Mouse (Mus musculus) lung, embryonic 14.5 days (tissue): Measurements from ENCODE around the gene Sspo. TPM values are rescaled to one million over a fixed set of nuclear protein-coding genes. Genes with fewer than 3 reads are reported as not detected.
"Not testable (repeated sequence)": the region's sequence is repeated elsewhere in the genome, so short reads cannot be mapped to it uniquely, and the experiment has no call there.

Experiments used
- ATAC-seq: fragments of 200-750 bp; cut with Nextera tagmentation; 2 replicates; pipeline ENCODE4 v1.8.0; 2017; ENCODE audit warnings: mild to moderate bottlenecking, moderate TSS enrichment, moderate library complexity; ENCODE audit not compliant: insufficient read depth
- DNase-seq: peaks from one replicate; pipeline ENCODE4 v3.0.0-alpha.2; 2015
- H3K27ac ChIP-seq: fragments of 300-500 bp; sonication (generic); 2 replicates; pipeline ENCODE4 v1.5.1; 2014; ENCODE audit warnings: low read depth, mild to moderate bottlenecking, moderate library complexity
- H3K27me3 ChIP-seq: fragments of 300-500 bp; sonication (generic); 2 replicates; pipeline ENCODE4 v1.6.1; 2014; ENCODE audit warnings: low read length, control low read depth; ENCODE audit not compliant: insufficient read depth
- H3K36me3 ChIP-seq: fragments of 300-500 bp; sonication (generic); 2 replicates; pipeline ENCODE4 v1.6.1; 2014; ENCODE audit warnings: control low read depth; ENCODE audit not compliant: insufficient read depth
- H3K4me1 ChIP-seq: fragments of 300-500 bp; sonication (generic); 2 replicates; pipeline ENCODE4 v1.6.1; 2014; ENCODE audit warnings: antibody characterized with exemption, control low read depth; ENCODE audit not compliant: insufficient read depth
- H3K4me2 ChIP-seq: fragments of 300-500 bp; sonication (generic); 2 replicates; pipeline ENCODE4 v1.6.1; 2014; ENCODE audit warnings: mild to moderate bottlenecking
- H3K4me3 ChIP-seq: fragments of 300-500 bp; sonication (generic); 2 replicates; pipeline ENCODE4 v1.5.1; 2014; ENCODE audit warnings: low read depth, low read length
- H3K9ac ChIP-seq: fragments of 300-500 bp; sonication (generic); 2 replicates; pipeline ENCODE4 v1.6.1; 2014
- H3K9me3 ChIP-seq: fragments of 300-500 bp; sonication (generic); 2 replicates; pipeline ENCODE4 v1.6.1; 2016; ENCODE audit warnings: low read depth, low read length, control low read depth
- CTCF ChIP-seq: IDR thresholded peaks from 2 replicates; pipeline ENCODE4 v1.5.1; 2016; ENCODE audit warnings: antibody characterized with exemption, low read depth
- WGBS: fragments of 180-500 bp; shearing (Covaris S2); extraction: QIAGEN DNeasy Blood & Tissue Kit; methylation state at CpG from one replicate; pipeline ENCODE4 v1.1.7; 2014; 5-methylcytosine and 5-hydroxymethylcytosine counted together
- polyA plus RNA-seq: library from polyadenylated mRNA; unstranded; fragments of >200 nt; fragmentation: Nextera tagmentation; extraction: Ambion mirVana; gene quantifications from 2 replicates; pipeline ENCODE4 v1.2.1, GENCODE M21; 2014

The Sspo gene
- polyA plus RNA-seq, 1 experiment from 2014 or later: 0.11 TPM

DNA sequence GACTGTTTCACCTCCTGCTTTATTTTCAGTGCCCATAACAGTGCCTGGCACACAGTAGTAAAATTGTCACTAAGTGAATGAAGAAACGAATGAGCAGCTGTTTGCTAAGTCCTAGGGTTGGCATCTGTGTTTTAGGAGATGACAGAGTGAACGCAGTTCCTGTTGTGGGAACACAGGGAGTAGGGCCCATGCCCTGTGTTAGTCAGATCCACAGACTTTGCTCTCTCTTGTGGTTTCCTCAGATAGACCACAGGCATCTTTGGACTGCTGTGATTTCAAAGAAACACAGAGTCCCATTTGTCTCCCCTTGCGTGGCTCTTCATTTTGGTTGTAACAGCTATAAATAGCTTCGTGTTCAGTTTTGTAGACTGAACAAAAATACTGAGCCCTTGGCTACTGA lies 62.4 kb downstream of the Sspo start:
- H3K9ac ChIP-seq: no peak overlapping the region
- 73% methylated on average over 4 of the region's 4 CpGs for WGBS
- H3K4me1 ChIP-seq: no peaks in the 10 kb centered on the region
- H3K9me3 ChIP-seq: no peaks in the 10 kb centered on the region
- no peak overlapping the region for H3K4me3 ChIP-seq
- no peak overlapping the region for H3K27ac ChIP-seq
- TF ChIP-seq CTCF: no peak
- no peak for DNase-seq
- ATAC-seq: no peak
- H3K4me2 ChIP-seq: no peak overlapping the region
- H3K36me3 ChIP-seq: peaks cover 36% of the 10 kb centered on the region
- H3K27me3 ChIP-seq: no peaks in the 10 kb centered on the region

DNA sequence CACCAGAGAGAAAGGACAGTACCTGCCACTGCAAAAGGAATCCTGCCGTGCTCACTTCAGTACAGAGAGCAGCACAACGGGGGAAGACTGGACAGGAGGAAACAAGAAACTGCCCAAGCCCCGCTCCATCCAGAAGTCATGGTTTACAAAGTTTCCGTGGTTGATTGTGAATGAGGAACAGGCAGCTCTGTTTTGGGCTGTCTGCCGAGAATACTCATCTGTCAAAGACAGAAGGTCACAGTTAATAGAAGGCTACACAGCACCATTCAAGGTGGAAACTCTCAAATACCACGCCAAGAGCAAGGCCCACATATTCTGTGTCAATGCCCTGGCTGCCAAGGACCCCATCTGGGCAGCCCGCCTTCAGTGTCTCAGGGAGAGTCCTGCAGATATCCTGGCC lies 63.8 kb downstream of the Sspo start:
- no peak for ATAC-seq
- no peak overlapping the region for H3K4me2 ChIP-seq
- no peak for TF ChIP-seq CTCF
- WGBS: 82% methylated on average over 7 of the region's 7 CpGs
- no peak overlapping the region for H3K4me3 ChIP-seq
- H3K9ac ChIP-seq: no peak overlapping the region
- no peak overlapping the region for H3K27ac ChIP-seq
- no peaks in the 10 kb centered on the region for H3K4me1 ChIP-seq
- H3K9me3 ChIP-seq: no peaks in the 10 kb centered on the region
- H3K27me3 ChIP-seq: no peaks in the 10 kb centered on the region
- H3K36me3 ChIP-seq: peaks cover 47% of the 10 kb centered on the region
- DNase-seq: no peak

DNA sequence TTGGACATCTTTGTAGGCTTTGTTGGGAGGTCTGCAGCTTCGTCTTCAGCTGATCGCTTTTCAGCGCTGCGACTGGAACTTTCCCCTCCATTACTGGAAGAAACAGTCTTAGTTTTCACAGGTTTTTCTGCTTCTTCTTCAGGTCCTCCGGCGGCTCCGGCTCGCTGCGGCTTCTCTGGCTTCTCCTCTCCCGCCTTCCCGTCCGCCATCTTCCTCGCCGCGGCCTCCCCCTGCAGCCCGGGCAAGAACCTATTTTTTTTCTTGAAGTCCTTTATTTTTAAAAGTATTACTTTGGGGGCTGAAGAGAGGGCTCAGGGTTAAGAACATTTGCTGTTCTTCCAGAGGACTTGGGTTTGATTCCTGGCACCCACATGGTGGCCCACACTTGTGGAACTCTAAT lies 76.9 kb downstream of the Sspo start:
- not testable (repeated sequence) for H3K9ac ChIP-seq, H3K27ac ChIP-seq, ATAC-seq, DNase-seq, H3K27me3 ChIP-seq, H3K4me3 ChIP-seq, H3K4me2 ChIP-seq, H3K4me1 ChIP-seq, H3K9me3 ChIP-seq
- peaks cover 11% of the 10 kb centered on the region; the same call in 1 of the 2 replicates for H3K36me3 ChIP-seq
- 97% methylated on average over 13 of the region's 16 CpGs for WGBS

DNA sequence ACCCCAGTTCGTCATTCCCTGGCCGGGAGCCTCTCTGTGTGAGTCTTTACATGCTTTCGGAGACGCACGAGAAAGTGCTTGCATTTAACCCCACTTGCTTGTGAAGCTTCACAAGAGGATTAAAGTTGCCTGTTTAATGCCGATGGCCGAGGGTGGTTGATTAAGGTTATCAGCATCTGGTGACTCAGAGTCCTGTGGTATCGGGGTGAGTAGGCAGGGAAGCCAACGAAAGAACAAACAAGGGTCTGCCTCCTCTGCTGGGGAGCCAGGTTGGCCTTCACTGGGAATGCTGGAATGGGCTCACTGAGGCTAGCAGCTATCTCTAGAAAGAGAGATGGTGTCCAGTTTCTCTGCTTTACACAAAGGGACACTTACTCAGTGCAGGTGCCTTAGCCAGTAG lies 79.9 kb downstream of the Sspo start:
- no peaks in the 10 kb centered on the region for H3K9me3 ChIP-seq
- peaks cover 9% of the 10 kb centered on the region; the same call in 1 of the 2 replicates for H3K36me3 ChIP-seq
- no peak overlapping the region for H3K9ac ChIP-seq
- ATAC-seq (no peak), DNase-seq (no peak)
- no peak overlapping the region for H3K4me3 ChIP-seq
- WGBS: 83% methylated on average over 9 of the region's 9 CpGs
- TF ChIP-seq CTCF: no peak
- no peaks in the 10 kb centered on the region for H3K27me3 ChIP-seq
- 0 out of 2 replicates have a peak, but pooled peaks cover 3% of the 10 kb centered on the region for H3K4me1 ChIP-seq
- no peak overlapping the region for H3K4me2 ChIP-seq
- no peak overlapping the region for H3K27ac ChIP-seq

DNA sequence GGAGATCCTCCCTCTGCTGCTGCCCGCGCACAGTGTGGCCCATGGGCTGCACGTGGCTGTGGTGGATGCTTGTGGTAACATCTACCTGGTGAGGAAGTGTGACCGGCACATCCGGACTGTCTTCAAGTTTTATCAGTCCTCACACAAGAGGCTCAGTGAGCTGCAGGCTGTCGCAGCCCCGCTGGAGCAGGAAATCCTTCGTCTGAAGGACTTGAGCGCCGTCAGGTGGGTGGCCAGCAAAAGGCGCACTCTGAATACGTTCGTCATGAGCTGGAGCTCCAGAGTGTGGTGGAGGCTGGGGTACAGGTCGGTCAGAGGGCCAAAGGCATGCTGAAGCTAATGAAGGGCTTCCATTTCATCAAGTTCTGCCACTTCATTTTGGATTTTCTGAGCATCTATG lies 81.2 kb downstream of the Sspo start:
- Histone ChIP-seq H3K36me3 (peaks cover 9% of the 10 kb centered on the region; the same call in 1 of the 2 replicates), H3K27me3 (no peaks in the 10 kb centered on the region), H3K4me2 (no peak overlapping the region), H3K4me1 (0 out of 2 replicates have a peak, but pooled peaks cover 3% of the 10 kb centered on the region), H3K9me3 (no peaks in the 10 kb centered on the region), H3K9ac (no peak overlapping the region), H3K27ac (no peak overlapping the region), H3K4me3 (no peak overlapping the region)
- no peak for ATAC-seq
- peak; percentile 41 for DNase-seq
- 67% methylated on average over 14 of the region's 14 CpGs for WGBS
- TF ChIP-seq CTCF: peak; percentile 44

DNA sequence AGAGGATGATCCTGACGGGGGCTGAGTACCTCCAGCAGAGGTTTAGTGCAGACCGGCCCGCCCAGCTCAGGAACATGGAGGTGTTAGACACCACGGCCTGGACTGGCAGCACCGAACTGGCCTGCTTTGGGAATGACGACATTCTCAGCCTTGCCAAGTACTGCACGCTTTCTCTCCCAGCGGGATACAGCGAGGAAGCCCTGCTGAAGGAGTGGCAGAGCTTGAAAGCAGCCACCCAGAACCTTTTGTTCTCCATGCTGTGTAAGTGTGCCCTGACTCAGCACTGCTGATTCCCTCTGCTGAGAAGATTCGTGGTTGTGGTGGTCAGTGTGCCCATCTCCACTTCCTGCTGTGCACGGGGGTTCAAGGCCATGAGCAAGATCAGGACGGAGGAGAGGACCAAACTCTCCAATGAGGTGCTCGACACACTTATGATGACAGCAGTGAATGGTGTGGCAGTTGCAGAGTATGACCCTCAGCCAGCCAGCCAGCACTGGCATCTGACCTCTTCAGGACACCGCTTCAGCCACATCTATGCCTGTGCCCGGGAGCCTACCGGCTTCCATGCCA lies 81.9 kb downstream of the Sspo start:
- Histone ChIP-seq H3K36me3 (peaks cover 9% of the 10 kb centered on the region; the same call in 1 of the 2 replicates), H3K4me3 (no peak overlapping the region), H3K9ac (no peak overlapping the region), H3K9me3 (no peaks in the 10 kb centered on the region), H3K4me2 (no peak overlapping the region), H3K4me1 (0 out of 2 replicates have a peak, but pooled peaks cover 3% of the 10 kb centered on the region), H3K27ac (no peak overlapping the region), H3K27me3 (no peaks in the 10 kb centered on the region)
- WGBS: 79% methylated on average over 16 of the region's 16 CpGs
- no peak for TF ChIP-seq CTCF
- ATAC-seq (no peak), DNase-seq (no peak)

DNA sequence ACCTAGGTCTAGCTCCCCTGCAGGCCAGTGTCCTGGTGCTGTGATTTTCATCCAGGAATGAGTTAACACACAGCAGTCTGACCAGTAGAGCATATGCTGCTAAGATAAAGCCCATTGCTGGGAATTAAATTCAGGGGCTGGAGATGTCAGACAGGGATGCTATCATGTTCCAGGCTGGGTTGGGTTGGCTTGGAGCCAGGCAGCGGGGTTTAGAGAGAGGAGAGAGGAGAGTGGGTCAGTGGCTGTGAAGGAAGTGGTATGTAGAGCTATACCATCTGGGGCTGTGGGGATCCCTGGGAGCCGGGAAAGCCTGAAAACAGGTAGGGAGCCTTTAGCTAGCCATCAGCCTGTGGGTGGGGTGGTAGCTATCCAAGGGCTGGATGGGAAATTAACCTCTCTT lies 82.8 kb downstream of the Sspo start:
- H3K9ac ChIP-seq: no peak overlapping the region
- DNase-seq (peak; percentile 80), ATAC-seq (peak; percentile 77)
- H3K4me2 ChIP-seq: no peak overlapping the region
- 28% methylated on average over 2 of the region's 2 CpGs for WGBS
- no peak overlapping the region for H3K27ac ChIP-seq
- peak; percentile 13; the same call in 1 of the 2 replicates for TF ChIP-seq CTCF
- H3K36me3 ChIP-seq: peaks cover 9% of the 10 kb centered on the region; the same call in 1 of the 2 replicates
- no peaks in the 10 kb centered on the region for H3K9me3 ChIP-seq
- no peaks in the 10 kb centered on the region for H3K27me3 ChIP-seq
- H3K4me1 ChIP-seq: 0 out of 2 replicates have a peak, but pooled peaks cover 3% of the 10 kb centered on the region
- no peak overlapping the region for H3K4me3 ChIP-seq
